Mouse (Mus musculus): ENCODE measurements around the gene Gm3411.
"Not testable (repeated sequence)": the region's sequence is repeated elsewhere in the genome, so short reads cannot be mapped to it uniquely, and the experiment has no call there.

Gene Gm3411

DNA sequence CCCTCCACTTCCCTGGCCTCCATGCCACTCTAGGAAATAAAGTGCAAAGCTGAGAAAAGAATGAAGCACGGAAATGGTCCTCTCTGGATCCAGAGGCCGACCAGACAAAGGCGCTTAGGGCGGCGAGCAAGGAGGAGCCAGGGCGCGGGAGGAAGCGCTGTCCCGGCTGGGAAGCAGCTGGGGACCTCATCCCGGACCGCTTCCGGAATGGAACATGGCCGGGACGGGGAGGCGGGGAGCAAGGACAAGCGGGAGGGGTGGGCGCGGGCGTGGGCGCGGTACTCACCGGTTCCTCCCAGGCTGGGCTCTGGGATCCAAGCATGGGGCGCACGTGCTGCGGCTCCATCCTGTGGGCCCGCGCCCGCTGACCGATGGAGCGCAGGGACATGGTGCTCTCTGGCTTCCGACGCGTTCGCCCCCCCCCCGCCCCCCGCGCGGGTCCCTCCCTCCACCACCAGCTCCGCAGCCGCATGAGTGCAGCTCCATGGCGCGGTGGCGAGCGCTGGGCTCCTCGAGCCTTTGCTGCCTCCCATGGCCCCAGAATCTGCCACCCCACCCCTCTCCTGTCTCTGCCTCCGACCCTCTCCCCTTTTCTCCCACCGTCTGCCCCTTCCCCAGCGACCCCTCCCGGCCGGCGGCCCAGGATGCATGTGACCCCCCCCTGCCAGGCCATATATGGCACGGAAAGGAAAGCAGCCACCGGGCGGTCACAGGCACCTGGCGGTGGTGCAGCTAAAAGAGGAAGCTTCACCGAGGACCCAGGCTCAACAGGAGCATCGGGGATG, at the start of gene Gm3411:
TSS of gene Gm3411 (minus strand) at position 320 of the 785 bp plus-strand sequence.
- DNase-seq (ENCODE audit: low read depth) = not testable (repeated sequence)

GRCm38 (mm10) chr14:6304743-6305142, 17.7 kb upstream of the Gm3411 start, which contains the start of gene Gm21103:
Gene Gm21103 (minus strand): TSS chr14:6304843.
- DNase-seq (ENCODE audit: low read depth) = not testable (repeated sequence)

- DNase-seq (ENCODE audit: low read depth) = not testable (repeated sequence)
These were observed 67.9 kb downstream of the Gm3411 start, which contains the start of gene Gm21560 for GRCm38 (mm10) chr14:6219192-6219591. Gene Gm21560 (minus strand): TSS chr14:6219292.
